ENCODE assay signal across 13 mouse cellular contexts in genomic region chr9:43206022-43206390, GRCm38 (mm10). TPM values are rescaled to one million over a fixed set of nuclear protein-coding genes. Genes with fewer than 3 reads are reported as not detected.
DNase-seq lines count a peak whose midpoint lies in the region; ATAC-seq lines count a peak whose summit lies in the region.
"Had no signal": no experiment of that assay in that cellular context is flagged by ENCODE, and none has a peak within 500 bp of the region (broad histone marks: within the 10 kb centered on the region; RNA-seq: fewer than 3 reads in every experiment).

No protein-coding gene starts in this region.

- H3K4me3 ChIP-seq in heart, embryonic 13.5 days, result peak overlapping the region; percentile 45
- peak overlapping the region; percentile 22 for H3K4me3 ChIP-seq in hindbrain, embryonic 14.5 days (replicated peaks; ENCODE audit: low read length)
- H3K4me3 ChIP-seq in midbrain, embryonic 14.5 days (replicated peaks; ENCODE audit: low read depth, low read length), result peak overlapping the region; percentile 27

- no peaks in the 10 kb centered on the region for H3K36me3 ChIP-seq in heart, embryonic 13.5 days
- no peaks in the 10 kb centered on the region for H3K36me3 ChIP-seq in hindbrain, embryonic 14.5 days (replicated peaks; ENCODE audit: control insufficient read depth, insufficient read depth)
- H3K36me3 ChIP-seq in midbrain, embryonic 14.5 days (ENCODE audit: control insufficient read depth, insufficient read depth, low read length), result no peaks in the 10 kb centered on the region

- WGBS in heart, embryonic 13.5 days, result 3% methylated on average over 15 of the region's 15 CpGs
- WGBS in hindbrain, embryonic 14.5 days, result 6% methylated on average over 15 of the region's 15 CpGs
- 3% methylated on average over 15 of the region's 15 CpGs for WGBS in midbrain, embryonic 14.5 days

- ATAC-seq in heart, embryonic 13.5 days (ENCODE audit: extremely low read depth, insufficient number of reproducible peaks, low FRiP score, low TSS enrichment), result no peak
- ATAC-seq in hindbrain, embryonic 14.5 days (ENCODE audit: low FRiP score), result no peak
- no peak for ATAC-seq in midbrain, embryonic 14.5 days (ENCODE audit: low FRiP score, low TSS enrichment)
- ATAC-seq in inflammation-experienced regulatory T-cells, adult 6 months, result no peak
- ATAC-seq in erythroid progenitor cell, adult 5-6 weeks (replicated peaks; ENCODE audit: low FRiP score, poor library complexity, severe bottlenecking), result no peak

- H3K9ac ChIP-seq in heart, embryonic 13.5 days, result no peak overlapping the region; the same call in 1 of the 2 replicates
- no peak overlapping the region for H3K9ac ChIP-seq in hindbrain, embryonic 14.5 days
- no peak overlapping the region for H3K9ac ChIP-seq in midbrain, embryonic 14.5 days (replicated peaks; ENCODE audit: low read length)
- H3K9ac ChIP-seq: liver, embryonic 14.5 days had no signal

- no peak overlapping the region for H3K27ac ChIP-seq in heart, embryonic 13.5 days (replicated peaks)
- no peak overlapping the region for H3K27ac ChIP-seq in hindbrain, embryonic 14.5 days
- no peak overlapping the region for H3K27ac ChIP-seq in midbrain, embryonic 14.5 days (replicated peaks; ENCODE audit: low read depth, low read length)
- H3K27ac ChIP-seq: liver, embryonic 14.5 days had no signal

- peak overlapping the region; percentile 71 for H3K4me2 ChIP-seq in heart, embryonic 13.5 days
- peak overlapping the region; percentile 46 for H3K4me2 ChIP-seq in hindbrain, embryonic 14.5 days (replicated peaks)
- H3K4me2 ChIP-seq in midbrain, embryonic 14.5 days (ENCODE audit: low read length), result peak overlapping the region; percentile 52

- peaks cover 78% of the 10 kb centered on the region for H3K27me3 ChIP-seq in heart, embryonic 13.5 days (replicated peaks)
- H3K27me3 ChIP-seq in hindbrain, embryonic 14.5 days (ENCODE audit: control insufficient read depth, insufficient read depth, low read length), result peaks cover 28% of the 10 kb centered on the region
- H3K27me3 ChIP-seq in midbrain, embryonic 14.5 days (ENCODE audit: control insufficient read depth, insufficient read depth, low read length), result peaks cover 26% of the 10 kb centered on the region

- no peak for DNase-seq in heart, postnatal 4 days
- peak; percentile 34 for DNase-seq in R1 (ENCODE audit: low read depth, low spot score)
- no peak for DNase-seq in hindbrain, embryonic 14.5 days (ENCODE audit: low spot score)
- no peak for DNase-seq in midbrain, embryonic 14.5 days
- no peak for DNase-seq in adrenal gland, postnatal 14 days
- DNase-seq: adrenal gland, adult 8-10 months; thymus, postnatal 36 days had no signal

- peaks cover 28% of the 10 kb centered on the region for H3K4me1 ChIP-seq in heart, embryonic 13.5 days
- peaks cover 14% of the 10 kb centered on the region for H3K4me1 ChIP-seq in hindbrain, embryonic 14.5 days (replicated peaks; ENCODE audit: control insufficient read depth, insufficient read depth, low read length)
- peaks cover 17% of the 10 kb centered on the region for H3K4me1 ChIP-seq in midbrain, embryonic 14.5 days (ENCODE audit: control insufficient read depth, insufficient read depth, low read length)

- no peaks in the 10 kb centered on the region for H3K9me3 ChIP-seq in heart, embryonic 13.5 days
- no peaks in the 10 kb centered on the region for H3K9me3 ChIP-seq in hindbrain, embryonic 14.5 days (ENCODE audit: control insufficient read depth, low read length)
- H3K9me3 ChIP-seq in midbrain, embryonic 14.5 days (ENCODE audit: control insufficient read depth, low read length), result no peaks in the 10 kb centered on the region

RNA-seq across cellular contexts. Expression of gene Pou2f3, which starts 4.2 kb away (rescaled TPM):
- not detected in 2 replicates for polyA plus RNA-seq in heart, embryonic 13.5 days (2015; fragmentation: Nextera tagmentation; extraction: Ambion mirVana)
- total RNA-seq in heart, postnatal 4 days (2021), result under 1 TPM; 0.11 to 0.17 TPM
- not detected in 2 replicates for polyA plus RNA-seq in hindbrain, embryonic 14.5 days (2014; fragmentation: Nextera tagmentation; extraction: Ambion mirVana)
- 0.08 TPM in 1 of 2 replicates, not detected in the other for polyA plus RNA-seq in midbrain, embryonic 14.5 days (2014; fragmentation: Nextera tagmentation; extraction: Ambion mirVana)
- polyA plus RNA-seq in inflammation-experienced regulatory T-cells, adult 6 months (2017; shearing (Covaris generic)), result not detected
- not detected in 2 replicates for total RNA-seq in erythroid progenitor cell, adult 5-6 weeks (2015; ENCODE audit: low replicate concordance)
- total RNA-seq in erythroid progenitor cell, adult 5-6 weeks (2017; ENCODE audit: low replicate concordance), result not detected in 2 replicates
- not detected in 2 replicates for total RNA-seq in adrenal gland, postnatal 14 days (2021)
- total RNA-seq: granulocyte monocyte progenitor cell, adult 5-6 weeks had no signal
- polyA plus RNA-seq: C2C12; liver, embryonic 14.5 days had no signal

RNA-seq across cellular contexts. Expression of gene Oaf, which starts 33.7 kb away (rescaled TPM):
- 28.0 and 29.7 TPM in 2 replicates for polyA plus RNA-seq in heart, embryonic 13.5 days (2015; fragmentation: Nextera tagmentation; extraction: Ambion mirVana)
- 10 to 100 TPM; 22.1 to 27.7 TPM for total RNA-seq in heart, postnatal 4 days (2021)
- polyA plus RNA-seq in hindbrain, embryonic 14.5 days (2014; fragmentation: Nextera tagmentation; extraction: Ambion mirVana), result 7.9 and 9.6 TPM in 2 replicates
- 2.3 and 7.9 TPM in 2 replicates for polyA plus RNA-seq in midbrain, embryonic 14.5 days (2014; fragmentation: Nextera tagmentation; extraction: Ambion mirVana)
- polyA plus RNA-seq in inflammation-experienced regulatory T-cells, adult 6 months (2017; shearing (Covaris generic)), result 1 to 10 TPM in 1 of 3 experiments, under 1 TPM in 1, not detected in 1; 0.28 to 1.3 TPM
- total RNA-seq in erythroid progenitor cell, adult 5-6 weeks (2015; ENCODE audit: low replicate concordance), result 8.3 and 38.6 TPM in 2 replicates
- total RNA-seq in erythroid progenitor cell, adult 5-6 weeks (2017; ENCODE audit: low replicate concordance), result 5.1 and 14.5 TPM in 2 replicates
- 23.4 and 34.9 TPM in 2 replicates for total RNA-seq in adrenal gland, postnatal 14 days (2021)
